Mouse (Mus musculus): ENCODE results near the gene Reps2. TPM values are rescaled to one million over a fixed set of nuclear protein-coding genes. Genes with fewer than 3 reads are reported as not detected.

Gene Reps2
- total and polyA plus RNA-seq, 3 experiments: 2.2 to 2.8 TPM; not detected in 1

GRCm38 (mm10) chrX:162452642-162453041 is 190.8 kb downstream of the Reps2 start:
- no peak for TF ChIP-seq E2F4 (IDR thresholded peaks at IDR 0.05; ENCODE audit: borderline replicate concordance, low read depth, low read length)
- peak; percentile 45 to 56; a peak in 1 of 4 replicates for TF ChIP-seq EP300 (IDR thresholded peaks at IDR 0.05; ENCODE audit: low read depth in 1 of 2, low read length in 2 of 2)
- peak; percentile 70; the same call in 1 of the 2 replicates for TF ChIP-seq MEF2A (IDR thresholded peaks at IDR 0.05; ENCODE audit: extremely low read depth, insufficient replicate concordance, low read depth, low read length, poor library complexity, severe bottlenecking)
- Histone ChIP-seq H3K79me2 (ENCODE audit: control insufficient read depth, insufficient read depth, low read length, poor library complexity) (no peaks in the 10 kb centered on the region), H3K27me3 (ENCODE audit: control insufficient read depth in 1 of 2, insufficient read depth in 2 of 2, low read length in 2 of 2) (no peaks in the 10 kb centered on the region), H3K9ac (ENCODE audit: control insufficient read depth, low read depth, low read length, poor library complexity, severe bottlenecking) (no peak overlapping the region), H3K36me3 (ENCODE audit: control insufficient read depth in 1 of 2, insufficient read depth in 2 of 2, low read length in 2 of 2) (peaks cover 0 to 46% of the 10 kb centered on the region in 2 experiments; a peak in 2 of 4 replicates), H3K9me3 (replicated peaks; ENCODE audit: insufficient read depth, low read length) (no peaks in the 10 kb centered on the region), H3K4me3 (ENCODE audit: control insufficient read depth in 1 of 2, insufficient read depth in 1 of 2, low read depth in 2 of 2, low read length in 2 of 2) (no peak overlapping the region), H3K27ac (ENCODE audit: control insufficient read depth, low read depth, low read length) (0 out of 2 replicates have a peak overlapping the region, but pooled peaks have one; percentile 17), H3K4me1 (ENCODE audit: control insufficient read depth in 1 of 2, insufficient read depth in 2 of 2, low read length in 2 of 2) (peaks cover 25 to 29% of the 10 kb centered on the region in 2 experiments)
- DNase-seq (ENCODE audit: low read depth, low spot score): peak; percentile 26

GRCm38 (mm10) chrX:162447974-162448373 is 195.5 kb downstream of the Reps2 start:
- H3K27ac ChIP-seq (ENCODE audit: control insufficient read depth, low read depth, low read length): no peak overlapping the region
- no peak overlapping the region for H3K4me3 ChIP-seq (ENCODE audit: control insufficient read depth in 1 of 2, insufficient read depth in 1 of 2, low read depth in 2 of 2, low read length in 2 of 2)
- no peak for TF ChIP-seq RCOR1 (IDR thresholded peaks at IDR 0.05; ENCODE audit: low read depth, low read length)
- TF ChIP-seq MAZ (IDR thresholded peaks at IDR 0.05; ENCODE audit: low read depth, low read length): no peak
- TF ChIP-seq HCFC1 (IDR thresholded peaks at IDR 0.05; ENCODE audit: low read depth, low read length): no peak
- no peak for TF ChIP-seq GABPA (IDR thresholded peaks at IDR 0.05; ENCODE audit: low read depth, low read length)
- no peak for TF ChIP-seq UBTF (IDR thresholded peaks at IDR 0.05; ENCODE audit: borderline replicate concordance, insufficient read depth, low read depth, low read length)
- TF ChIP-seq ZKSCAN1 (IDR thresholded peaks at IDR 0.05; ENCODE audit: low read depth, low read length): no peak
- TF ChIP-seq MAFK (IDR thresholded peaks at IDR 0.05; ENCODE audit: borderline replicate concordance, low read depth, low read length): no peak
- TF ChIP-seq GATA1 (IDR thresholded peaks at IDR 0.05; ENCODE audit: low read depth, low read length): no peak
- TF ChIP-seq POLR2AphosphoS2 (IDR thresholded peaks at IDR 0.05; ENCODE audit: low read length): no peak
- no peak for TF ChIP-seq POLR2A (IDR thresholded peaks at IDR 0.05; ENCODE audit: control insufficient read depth in 1 of 2, insufficient read depth in 1 of 2, low read depth in 1 of 2, low read length in 2 of 2, poor library complexity in 1 of 2)
- TF ChIP-seq BHLHE40 (IDR thresholded peaks at IDR 0.05; ENCODE audit: borderline replicate concordance, low read depth, low read length): no peak
- no peak for TF ChIP-seq MEF2A (IDR thresholded peaks at IDR 0.05; ENCODE audit: extremely low read depth, insufficient replicate concordance, low read depth, low read length, poor library complexity, severe bottlenecking)
- no peak for TF ChIP-seq JUND (IDR thresholded peaks at IDR 0.05; ENCODE audit: low read depth, low read length)
- TF ChIP-seq ZMIZ1 (IDR thresholded peaks at IDR 0.05; ENCODE audit: low read depth, low read length): no peak
- TF ChIP-seq NELFE (IDR thresholded peaks at IDR 0.05; ENCODE audit: low read depth, low read length): no peak
- no peak for TF ChIP-seq ETS1 (IDR thresholded peaks at IDR 0.05; ENCODE audit: low read depth, low read length)
- TF ChIP-seq USF1 (IDR thresholded peaks at IDR 0.05; ENCODE audit: low read depth, low read length): no peak
- DNase-seq (ENCODE audit: low read depth, low spot score): no peak
- no peaks in the 10 kb centered on the region for H3K27me3 ChIP-seq (ENCODE audit: control insufficient read depth in 1 of 2, insufficient read depth in 2 of 2, low read length in 2 of 2)
- H3K36me3 ChIP-seq (ENCODE audit: control insufficient read depth in 1 of 2, insufficient read depth in 2 of 2, low read length in 2 of 2): peaks cover 0 to 33% of the 10 kb centered on the region in 2 experiments; a peak in 2 of 4 replicates
- peaks cover 17 to 21% of the 10 kb centered on the region in 2 experiments for H3K4me1 ChIP-seq (ENCODE audit: control insufficient read depth in 1 of 2, insufficient read depth in 2 of 2, low read length in 2 of 2)
- no peaks in the 10 kb centered on the region for H3K79me2 ChIP-seq (ENCODE audit: control insufficient read depth, insufficient read depth, low read length, poor library complexity)
- H3K9me3 ChIP-seq (replicated peaks; ENCODE audit: insufficient read depth, low read length): no peaks in the 10 kb centered on the region
- no peak overlapping the region for H3K9ac ChIP-seq (ENCODE audit: control insufficient read depth, low read depth, low read length, poor library complexity, severe bottlenecking)
